Mouse (Mus musculus): Measurements from ENCODE around the gene Osbpl9. TPM values are rescaled to one million over a fixed set of nuclear protein-coding genes. Genes with fewer than 3 reads are reported as not detected.

Gene Osbpl9
- 53.1 and 59.6 TPM in 2 replicates for polyA plus RNA-seq (2016; fragmentation: Nextera tagmentation; extraction: Ambion mirVana)

- DNase-seq (ENCODE audit: extremely low spot score, low spot score): peak; percentile 99
- H3K4me3 ChIP-seq: peak within 1 kb of the TSS; percentile 71
- H3K27me3 ChIP-seq (ENCODE audit: poor library complexity, severe bottlenecking): no peaks in the 10 kb centered on the region
- H3K9me3 ChIP-seq: no peaks in the 10 kb centered on the region
- 0 out of 2 replicates have a peak, but pooled peaks cover 6% of the 10 kb centered on the region for H3K36me3 ChIP-seq (replicated peaks)
- WGBS: under 1% methylated on average over 59 of the region's 59 CpGs
- peaks cover 14% of the 10 kb centered on the region for H3K4me1 ChIP-seq
- peak within 1 kb of the TSS; percentile 93 for H3K27ac ChIP-seq
Measured at GRCm38 (mm10) chr4:109201582-109202424, at the start of gene Osbpl9. TSS of gene Osbpl9 (minus strand) at chr4:109202272.

- no peaks in the 10 kb centered on the region for H3K9me3 ChIP-seq
- WGBS: 51% methylated on average over 3 of the region's 3 CpGs
- no peak overlapping the region for H3K4me3 ChIP-seq
- no peaks in the 10 kb centered on the region for H3K27me3 ChIP-seq (ENCODE audit: poor library complexity, severe bottlenecking)
- DNase-seq (ENCODE audit: extremely low spot score, low spot score): no peak
- H3K36me3 ChIP-seq (replicated peaks): no peaks in the 10 kb centered on the region
- no peak overlapping the region for H3K27ac ChIP-seq
- H3K4me1 ChIP-seq: 0 out of 2 replicates have a peak, but pooled peaks cover 4% of the 10 kb centered on the region
Measured at GRCm38 (mm10) chr4:109251605-109252004, 49.5 kb upstream of the Osbpl9 start.

- no peak for DNase-seq (ENCODE audit: extremely low spot score, low spot score)
- WGBS: 89% methylated on average over 6 of the region's 6 CpGs
- no peaks in the 10 kb centered on the region for H3K27me3 ChIP-seq (ENCODE audit: poor library complexity, severe bottlenecking)
- no peaks in the 10 kb centered on the region for H3K36me3 ChIP-seq (replicated peaks)
- no peak overlapping the region for H3K4me3 ChIP-seq
- H3K4me1 ChIP-seq: peaks cover 11% of the 10 kb centered on the region
- H3K9me3 ChIP-seq: no peaks in the 10 kb centered on the region
- no peak overlapping the region for H3K27ac ChIP-seq
Measured at GRCm38 (mm10) chr4:109245016-109245620, 43.0 kb upstream of the Osbpl9 start.

- peaks cover 11% of the 10 kb centered on the region for H3K4me1 ChIP-seq
- no peaks in the 10 kb centered on the region for H3K9me3 ChIP-seq
- H3K36me3 ChIP-seq (replicated peaks): no peaks in the 10 kb centered on the region
- H3K4me3 ChIP-seq: no peak overlapping the region
- 83% methylated on average over 7 of the region's 7 CpGs for WGBS
- DNase-seq (ENCODE audit: extremely low spot score, low spot score): no peak
- H3K27me3 ChIP-seq (ENCODE audit: poor library complexity, severe bottlenecking): no peaks in the 10 kb centered on the region
- no peak overlapping the region for H3K27ac ChIP-seq
Measured at GRCm38 (mm10) chr4:109244506-109244905, 42.4 kb upstream of the Osbpl9 start.

GRCm38 (mm10) chr4:109241934-109242333 lies 39.9 kb upstream of the Osbpl9 start:
- Histone ChIP-seq H3K27ac (no peak overlapping the region; the same call in 1 of the 2 replicates), H3K4me1 (peaks cover 11% of the 10 kb centered on the region), H3K36me3 (replicated peaks) (no peaks in the 10 kb centered on the region), H3K4me3 (no peak overlapping the region), H3K9me3 (no peaks in the 10 kb centered on the region), H3K27me3 (ENCODE audit: poor library complexity, severe bottlenecking) (no peaks in the 10 kb centered on the region)
- WGBS: 83% methylated on average over 4 of the region's 4 CpGs
- no peak for DNase-seq (ENCODE audit: extremely low spot score, low spot score)

- no peak for DNase-seq (ENCODE audit: extremely low spot score, low spot score)
- Histone ChIP-seq H3K4me3 (no peak overlapping the region), H3K36me3 (replicated peaks) (no peaks in the 10 kb centered on the region), H3K4me1 (peaks cover 13% of the 10 kb centered on the region), H3K27me3 (ENCODE audit: poor library complexity, severe bottlenecking) (no peaks in the 10 kb centered on the region), H3K27ac (no peak overlapping the region), H3K9me3 (no peaks in the 10 kb centered on the region)
Measured at GRCm38 (mm10) chr4:109241221-109241620, 39.1 kb upstream of the Osbpl9 start.

GRCm38 (mm10) chr4:109238428-109239268 lies 36.6 kb upstream of the Osbpl9 start:
- Histone ChIP-seq H3K27me3 (ENCODE audit: poor library complexity, severe bottlenecking) (no peaks in the 10 kb centered on the region), H3K4me1 (peaks cover 14% of the 10 kb centered on the region), H3K36me3 (replicated peaks) (no peaks in the 10 kb centered on the region), H3K4me3 (no peak overlapping the region), H3K27ac (no peak overlapping the region), H3K9me3 (no peaks in the 10 kb centered on the region)
- WGBS: 91% methylated on average over 24 of the region's 24 CpGs
- DNase-seq (ENCODE audit: extremely low spot score, low spot score): no peak

- Histone ChIP-seq H3K27me3 (ENCODE audit: poor library complexity, severe bottlenecking) (no peaks in the 10 kb centered on the region), H3K4me1 (peaks cover 8% of the 10 kb centered on the region), H3K4me3 (no peak overlapping the region), H3K36me3 (replicated peaks) (no peaks in the 10 kb centered on the region), H3K9me3 (no peaks in the 10 kb centered on the region), H3K27ac (no peak overlapping the region)
- 81% methylated on average over 7 of the region's 7 CpGs for WGBS
- DNase-seq (ENCODE audit: extremely low spot score, low spot score): no peak
Measured at GRCm38 (mm10) chr4:109236186-109236879, 34.3 kb upstream of the Osbpl9 start.

- Histone ChIP-seq H3K4me3 (no peak overlapping the region), H3K27ac (no peak overlapping the region), H3K4me1 (0 out of 2 replicates have a peak, but pooled peaks cover 3% of the 10 kb centered on the region), H3K27me3 (ENCODE audit: poor library complexity, severe bottlenecking) (no peaks in the 10 kb centered on the region), H3K36me3 (replicated peaks) (no peaks in the 10 kb centered on the region), H3K9me3 (no peaks in the 10 kb centered on the region)
- 81% methylated on average over 9 of the region's 9 CpGs for WGBS
- DNase-seq (ENCODE audit: extremely low spot score, low spot score): no peak
Measured at GRCm38 (mm10) chr4:109234806-109235350, 32.8 kb upstream of the Osbpl9 start.

- Histone ChIP-seq H3K27me3 (ENCODE audit: poor library complexity, severe bottlenecking) (no peaks in the 10 kb centered on the region), H3K4me3 (no peak within 1 kb of the TSS), H3K36me3 (replicated peaks) (no peaks in the 10 kb centered on the region), H3K4me1 (0 out of 2 replicates have a peak, but pooled peaks cover 3% of the 10 kb centered on the region), H3K9me3 (no peaks in the 10 kb centered on the region), H3K27ac (no peak within 1 kb of the TSS)
- WGBS: 81% methylated on average over 2 of the region's 2 CpGs
- no peak for DNase-seq (ENCODE audit: extremely low spot score, low spot score)
Measured at GRCm38 (mm10) chr4:109234185-109234584, 32.1 kb upstream of the Osbpl9 start, which contains the start of gene Calr4. TSS of gene Calr4 (plus strand) at chr4:109234485.

- no peak for DNase-seq (ENCODE audit: extremely low spot score, low spot score)
Measured at GRCm38 (mm10) chr4:109229766-109230279, 27.8 kb upstream of the Osbpl9 start.

More at GRCm38 (mm10) chr4:109229766-109230279, 27.8 kb upstream of the Osbpl9 start:
- Histone ChIP-seq H3K36me3 (replicated peaks) (no peaks in the 10 kb centered on the region), H3K4me3 (no peak overlapping the region), H3K27ac (no peak overlapping the region), H3K27me3 (ENCODE audit: poor library complexity, severe bottlenecking) (no peaks in the 10 kb centered on the region), H3K9me3 (no peaks in the 10 kb centered on the region), H3K4me1 (peaks cover 9% of the 10 kb centered on the region)
- WGBS: 68% methylated on average over 7 of the region's 7 CpGs

All from forebrain, embryonic 10.5 days (tissue).